Comparison of ENCODE assay signal across 18 mouse cellular contexts in genomic region chr1:179371191-179371590, GRCm38 (mm10).
DNase-seq lines count a peak whose midpoint lies in the region; ATAC-seq and TF ChIP-seq lines count a peak whose summit lies in the region.
"Had no signal": no experiment of that assay in that cellular context is flagged by ENCODE, and none has a peak within 500 bp of the region (broad histone marks: within the 10 kb centered on the region; RNA-seq: fewer than 3 reads in every experiment).

No protein-coding gene starts in this region.

- peak; percentile 46; the same call in 1 of the 2 replicates for ATAC-seq in forebrain, embryonic 14.5 days
- no peak for ATAC-seq in forebrain, embryonic 13.5 days
- no peak for ATAC-seq in hindbrain, postnatal 0 days
- no peak for ATAC-seq in midbrain, embryonic 14.5 days (ENCODE audit: low FRiP score, low TSS enrichment)
- ATAC-seq: inflammation-experienced regulatory T-cells, adult 6 months had no signal

- DNase-seq in forebrain, embryonic 14.5 days (ENCODE audit: low spot score), result peak; percentile 56
- DNase-seq in hindbrain, postnatal 0 days (ENCODE audit: low spot score), result peak; percentile 33
- DNase-seq in hindbrain, embryonic 10.5 days (ENCODE audit: low spot score), result no peak
- DNase-seq in midbrain, embryonic 14.5 days, result peak; percentile 55
- DNase-seq in midbrain, embryonic 10.5 days (ENCODE audit: low spot score), result no peak
- DNase-seq in layer of hippocampus, adult 11-12 months (ENCODE audit: low spot score), result no peak
- DNase-seq: adrenal gland, postnatal 10 days; cerebellum, adult 18-20 months; cerebellum, adult 9-11 months; cerebellum, postnatal 36 days; gastrocnemius, adult 2 months; gastrocnemius, postnatal 25 days had no signal

- H3K36me3 ChIP-seq in forebrain, embryonic 14.5 days (ENCODE audit: control insufficient read depth, insufficient read depth, low read length), result no peaks in the 10 kb centered on the region
- no peaks in the 10 kb centered on the region for H3K36me3 ChIP-seq in forebrain, embryonic 13.5 days (ENCODE audit: poor library complexity, severe bottlenecking)
- no peaks in the 10 kb centered on the region for H3K36me3 ChIP-seq in hindbrain, postnatal 0 days (ENCODE audit: insufficient read depth, low read length)
- no peaks in the 10 kb centered on the region for H3K36me3 ChIP-seq in hindbrain, embryonic 10.5 days
- H3K36me3 ChIP-seq in midbrain, embryonic 14.5 days (ENCODE audit: control insufficient read depth, insufficient read depth, low read length), result no peaks in the 10 kb centered on the region
- peaks cover 3% of the 10 kb centered on the region; the same call in 1 of the 2 replicates for H3K36me3 ChIP-seq in midbrain, embryonic 10.5 days
- H3K36me3 ChIP-seq: embryonic facial prominence, embryonic 15.5 days; heart, embryonic 12.5 days had no signal

- no peak overlapping the region for H3K4me3 ChIP-seq in forebrain, embryonic 14.5 days (ENCODE audit: low read depth, low read length)
- H3K4me3 ChIP-seq in forebrain, embryonic 13.5 days, result no peak overlapping the region
- no peak overlapping the region for H3K4me3 ChIP-seq in hindbrain, postnatal 0 days (ENCODE audit: low read length)
- no peak overlapping the region for H3K4me3 ChIP-seq in hindbrain, embryonic 10.5 days
- no peak overlapping the region for H3K4me3 ChIP-seq in midbrain, embryonic 14.5 days (replicated peaks; ENCODE audit: low read depth, low read length)
- no peak overlapping the region for H3K4me3 ChIP-seq in midbrain, embryonic 10.5 days
- H3K4me3 ChIP-seq: embryonic facial prominence, embryonic 15.5 days; erythroblast, embryonic 14.5 days; forebrain, embryonic 10.5 days; gastrocnemius, adult 2 months; heart, embryonic 12.5 days had no signal

- no peak overlapping the region for H3K9ac ChIP-seq in forebrain, embryonic 14.5 days (ENCODE audit: low read length)
- no peak overlapping the region for H3K9ac ChIP-seq in forebrain, embryonic 13.5 days
- no peak overlapping the region for H3K9ac ChIP-seq in hindbrain, postnatal 0 days (replicated peaks; ENCODE audit: low read length)
- no peak overlapping the region for H3K9ac ChIP-seq in midbrain, embryonic 14.5 days (replicated peaks; ENCODE audit: low read length)
- H3K9ac ChIP-seq: embryonic facial prominence, embryonic 15.5 days; heart, embryonic 12.5 days had no signal

- no peaks in the 10 kb centered on the region for H3K9me3 ChIP-seq in forebrain, embryonic 14.5 days (replicated peaks; ENCODE audit: control insufficient read depth, low read length)
- no peaks in the 10 kb centered on the region for H3K9me3 ChIP-seq in forebrain, embryonic 13.5 days (replicated peaks)
- no peaks in the 10 kb centered on the region for H3K9me3 ChIP-seq in hindbrain, postnatal 0 days (ENCODE audit: low read length)
- 0 out of 2 replicates have a peak, but pooled peaks cover 6% of the 10 kb centered on the region for H3K9me3 ChIP-seq in hindbrain, embryonic 10.5 days
- no peaks in the 10 kb centered on the region for H3K9me3 ChIP-seq in midbrain, embryonic 14.5 days (ENCODE audit: control insufficient read depth, low read length)
- H3K9me3 ChIP-seq in midbrain, embryonic 10.5 days (replicated peaks), result 0 out of 2 replicates have a peak, but pooled peaks cover 5% of the 10 kb centered on the region
- H3K9me3 ChIP-seq: embryonic facial prominence, embryonic 15.5 days had no signal

- no peak for TF ChIP-seq CTCF in hindbrain, postnatal 0 days (IDR thresholded peaks at IDR 0.05; ENCODE audit: low read depth)

- H3K27me3 ChIP-seq in forebrain, embryonic 14.5 days (replicated peaks; ENCODE audit: control insufficient read depth, insufficient read depth, low read length), result no peaks in the 10 kb centered on the region
- H3K27me3 ChIP-seq in forebrain, embryonic 13.5 days, result no peaks in the 10 kb centered on the region
- H3K27me3 ChIP-seq in hindbrain, postnatal 0 days (ENCODE audit: insufficient read depth, low read length), result no peaks in the 10 kb centered on the region
- H3K27me3 ChIP-seq in hindbrain, embryonic 10.5 days (ENCODE audit: insufficient read depth, poor library complexity, severe bottlenecking), result no peaks in the 10 kb centered on the region
- no peaks in the 10 kb centered on the region for H3K27me3 ChIP-seq in midbrain, embryonic 14.5 days (ENCODE audit: control insufficient read depth, insufficient read depth, low read length)
- no peaks in the 10 kb centered on the region for H3K27me3 ChIP-seq in midbrain, embryonic 10.5 days (ENCODE audit: low read depth, poor library complexity, severe bottlenecking)
- H3K27me3 ChIP-seq: embryonic facial prominence, embryonic 15.5 days; heart, embryonic 12.5 days had no signal

- H3K4me2 ChIP-seq in forebrain, embryonic 14.5 days (ENCODE audit: low read length), result no peak overlapping the region
- no peak overlapping the region for H3K4me2 ChIP-seq in forebrain, embryonic 13.5 days
- no peak overlapping the region for H3K4me2 ChIP-seq in hindbrain, postnatal 0 days (ENCODE audit: low read depth, low read length)
- no peak overlapping the region for H3K4me2 ChIP-seq in midbrain, embryonic 14.5 days (ENCODE audit: low read length)
- H3K4me2 ChIP-seq: embryonic facial prominence, embryonic 15.5 days; heart, embryonic 12.5 days had no signal

- peaks cover 2% of the 10 kb centered on the region; the same call in 1 of the 2 replicates for H3K4me1 ChIP-seq in forebrain, embryonic 14.5 days (ENCODE audit: control insufficient read depth, insufficient read depth, low read length)
- no peaks in the 10 kb centered on the region for H3K4me1 ChIP-seq in forebrain, embryonic 13.5 days
- H3K4me1 ChIP-seq in hindbrain, postnatal 0 days (ENCODE audit: insufficient read depth, low read length), result no peaks in the 10 kb centered on the region
- H3K4me1 ChIP-seq in hindbrain, embryonic 10.5 days (replicated peaks), result no peaks in the 10 kb centered on the region
- no peaks in the 10 kb centered on the region for H3K4me1 ChIP-seq in midbrain, embryonic 14.5 days (ENCODE audit: control insufficient read depth, insufficient read depth, low read length)
- H3K4me1 ChIP-seq in midbrain, embryonic 10.5 days, result no peaks in the 10 kb centered on the region
- H3K4me1 ChIP-seq: forebrain, embryonic 10.5 days; heart, embryonic 12.5 days had no signal

- WGBS in forebrain, embryonic 14.5 days, result 63% methylated on average over 3 of the region's 3 CpGs
- WGBS in forebrain, embryonic 13.5 days, result 68% methylated on average over 3 of the region's 3 CpGs
- 51% methylated on average over 3 of the region's 3 CpGs for WGBS in hindbrain, postnatal 0 days
- 91% methylated on average over 3 of the region's 3 CpGs for WGBS in hindbrain, embryonic 10.5 days
- WGBS in midbrain, embryonic 14.5 days, result 64% methylated on average over 3 of the region's 3 CpGs
- WGBS in midbrain, embryonic 10.5 days, result 94% methylated on average over 3 of the region's 3 CpGs

- H3K27ac ChIP-seq in forebrain, embryonic 14.5 days (ENCODE audit: low read depth, low read length), result no peak overlapping the region
- H3K27ac ChIP-seq in forebrain, embryonic 13.5 days, result no peak overlapping the region
- H3K27ac ChIP-seq in hindbrain, postnatal 0 days, result no peak overlapping the region
- H3K27ac ChIP-seq in hindbrain, embryonic 10.5 days, result no peak overlapping the region
- H3K27ac ChIP-seq in midbrain, embryonic 14.5 days (replicated peaks; ENCODE audit: low read depth, low read length), result no peak overlapping the region
- no peak overlapping the region for H3K27ac ChIP-seq in midbrain, embryonic 10.5 days (replicated peaks)
- H3K27ac ChIP-seq: embryonic facial prominence, embryonic 15.5 days; forebrain, embryonic 10.5 days; gastrocnemius, adult 2 months had no signal

Comparison
In these comparisons a context has a peak if more than half of its experiments do, and no peak if none do; other contexts are left out.
1. DNase-seq: peak in forebrain, embryonic 14.5 days (single experiment), hindbrain, postnatal 0 days (single experiment) and midbrain, embryonic 14.5 days (single experiment); none in hindbrain, embryonic 10.5 days (single experiment), midbrain, embryonic 10.5 days (single experiment) and layer of hippocampus, adult 11-12 months (single experiment).